8 mouse cellular contexts compared by ENCODE assay signal in genomic region chr1:95664321-95664825, GRCm38 (mm10). TPM values are rescaled to one million over a fixed set of nuclear protein-coding genes. Genes with fewer than 3 reads are reported as not detected.
A peak's percentile ranks its signal among the peaks of the same experiment; 100 is the strongest.
DNase-seq lines count a peak whose midpoint lies in the region; ATAC-seq and TF ChIP-seq lines count a peak whose summit lies in the region.

No protein-coding gene starts in this region.

- TF ChIP-seq POLR2A in CH12.LX (IDR thresholded peaks at IDR 0.05; ENCODE audit: low read depth, low read length): no peak

- H3K4me3 ChIP-seq in heart, embryonic 10.5 days: no peak overlapping the region
- peak overlapping the region in 2 of 3 experiments; percentile 75 to 79 for H3K4me3 ChIP-seq in CH12.LX (replicated peaks in 1 of 3; ENCODE audit: low read depth in 2 of 3, low read length in 2 of 3, poor library complexity in 1 of 3)
- H3K4me3 ChIP-seq in forebrain, embryonic 11.5 days (ENCODE audit: low read depth, low read length): peak overlapping the region; percentile 46; the same call in 1 of the 2 replicates
- H3K4me3 ChIP-seq in limb, embryonic 11.5 days (ENCODE audit: low read depth, low read length): no peak overlapping the region
- peak overlapping the region; percentile 65 for H3K4me3 ChIP-seq in neural tube, embryonic 14.5 days (ENCODE audit: low read depth, low read length)

- peak in 1 of 2 experiments; percentile 72; a peak in 2 of 4 replicates for TF ChIP-seq CTCF in CH12.LX (conservative IDR thresholded peaks at IDR 0.05 in 1 of 2, IDR thresholded peaks at IDR 0.05 in 1 of 2; ENCODE audit: low read depth in 2 of 2, low read length in 2 of 2)

- TF ChIP-seq RAD21 in CH12.LX (IDR thresholded peaks at IDR 0.05; ENCODE audit: low read depth, low read length): peak; percentile 82

- in situ Hi-C loops in CH12.LX (cut with MboI; ENCODE audit: low pct_ligation_motif_present, low pct_unique_long_range_greater_than_20kb, low sequenced_read_pairs): loop anchor here (10.0 kb wide), 1 partner anchor 270 kb away; no protein-coding TSS in a partner anchor

- peaks cover 14% of the 10 kb centered on the region; the same call in 1 of the 2 replicates for H3K4me1 ChIP-seq in heart, embryonic 10.5 days
- H3K4me1 ChIP-seq in CH12.LX (ENCODE audit: control insufficient read depth in 1 of 2, insufficient read depth in 2 of 2): peaks cover 0 to 18% of the 10 kb centered on the region in 2 experiments; a peak in 2 of 4 replicates
- no peaks in the 10 kb centered on the region; the same call in 1 of the 2 replicates for H3K4me1 ChIP-seq in forebrain, embryonic 11.5 days (replicated peaks; ENCODE audit: control insufficient read depth, insufficient read depth, low read length)
- H3K4me1 ChIP-seq in limb, embryonic 11.5 days (ENCODE audit: control insufficient read depth, insufficient read depth, low read length): no peaks in the 10 kb centered on the region
- 0 out of 2 replicates have a peak, but pooled peaks cover 8% of the 10 kb centered on the region for H3K4me1 ChIP-seq in neural tube, embryonic 14.5 days (ENCODE audit: control insufficient read depth, insufficient read depth, low read length)

- no peak for TF ChIP-seq EP300 in CH12.LX (IDR thresholded peaks at IDR 0.05; ENCODE audit: low read length)

- H3K79me2 ChIP-seq in CH12.LX (replicated peaks; ENCODE audit: control insufficient read depth, extremely low read depth, insufficient read depth, poor library complexity, severe bottlenecking): peaks cover 28% of the 10 kb centered on the region

- peak overlapping the region; percentile 91 for H3K4me2 ChIP-seq in CH12.LX (ENCODE audit: insufficient read depth, low read depth, poor library complexity, severe bottlenecking)
- H3K4me2 ChIP-seq in forebrain, embryonic 11.5 days (ENCODE audit: low read depth, low read length, severe bottlenecking): peak overlapping the region; percentile 76; the same call in 1 of the 2 replicates
- H3K4me2 ChIP-seq in limb, embryonic 11.5 days (ENCODE audit: low read depth, severe bottlenecking): no peak overlapping the region
- H3K4me2 ChIP-seq in neural tube, embryonic 14.5 days (ENCODE audit: low read depth, low read length): peak overlapping the region; percentile 79

- H3K9me3 ChIP-seq in heart, embryonic 10.5 days: no peaks in the 10 kb centered on the region
- no peaks in the 10 kb centered on the region for H3K9me3 ChIP-seq in CH12.LX (replicated peaks; ENCODE audit: low read length)
- no peaks in the 10 kb centered on the region for H3K9me3 ChIP-seq in forebrain, embryonic 11.5 days (ENCODE audit: control insufficient read depth, low read length)
- no peaks in the 10 kb centered on the region for H3K9me3 ChIP-seq in limb, embryonic 11.5 days (ENCODE audit: control insufficient read depth, low read length)
- H3K9me3 ChIP-seq in neural tube, embryonic 14.5 days (ENCODE audit: control insufficient read depth, low read length): no peaks in the 10 kb centered on the region

- no peak for ATAC-seq in forebrain, embryonic 11.5 days (replicated peaks; ENCODE audit: low FRiP score)
- ATAC-seq in limb, embryonic 11.5 days (ENCODE audit: insufficient number of reproducible peaks, low FRiP score, low TSS enrichment, low read depth): no peak
- no peak for ATAC-seq in neural tube, embryonic 14.5 days (ENCODE audit: low read depth)

- no peak overlapping the region for H3K27ac ChIP-seq in heart, embryonic 10.5 days
- H3K27ac ChIP-seq in CH12.LX (ENCODE audit: insufficient read depth, low read depth): peak overlapping the region; percentile 91
- no peak overlapping the region for H3K27ac ChIP-seq in forebrain, embryonic 11.5 days (ENCODE audit: low read depth, low read length)
- H3K27ac ChIP-seq in limb, embryonic 11.5 days (replicated peaks; ENCODE audit: low read depth, low read length): no peak overlapping the region
- peak overlapping the region; percentile 65; the same call in 1 of the 2 replicates for H3K27ac ChIP-seq in neural tube, embryonic 14.5 days (ENCODE audit: low read depth, low read length)

- dilution Hi-C loops in CH12.LX (cut with MboI; ENCODE audit: extremely low pct_ligation_motif_present, extremely low pct_unique_long_range_greater_than_20kb, low sequenced_read_pairs): no loop called here

- H3K36me3 ChIP-seq in heart, embryonic 10.5 days: no peaks in the 10 kb centered on the region
- H3K36me3 ChIP-seq in CH12.LX (replicated peaks in 1 of 2; ENCODE audit: control insufficient read depth in 1 of 2, insufficient read depth in 1 of 2, low read length in 1 of 2): no peaks in the 10 kb centered on the region
- no peaks in the 10 kb centered on the region for H3K36me3 ChIP-seq in forebrain, embryonic 11.5 days (ENCODE audit: control insufficient read depth, insufficient read depth, low read length)
- H3K36me3 ChIP-seq in limb, embryonic 11.5 days (ENCODE audit: control insufficient read depth, insufficient read depth, low read length): no peaks in the 10 kb centered on the region
- H3K36me3 ChIP-seq in neural tube, embryonic 14.5 days (ENCODE audit: control insufficient read depth, insufficient read depth, low read length): no peaks in the 10 kb centered on the region

- DNase-seq in heart, adult 8-10 months (ENCODE audit: low spot score): peak; percentile 6
- DNase-seq in heart, embryonic 10.5 days (ENCODE audit: low spot score): no peak
- peak; percentile 58 for DNase-seq in CH12.LX (ENCODE audit: extremely low read depth)
- DNase-seq in forebrain, embryonic 11.5 days (ENCODE audit: low spot score): peak; percentile 51
- DNase-seq in limb, embryonic 11.5 days (ENCODE audit: low spot score): peak; percentile 20
- DNase-seq in ovary, postnatal 36 days (ENCODE audit: low spot score): no peak
- DNase-seq in cerebellum, postnatal 25 days: no peak

- peaks cover 21% of the 10 kb centered on the region for H3K27me3 ChIP-seq in heart, embryonic 10.5 days (ENCODE audit: insufficient read depth, poor library complexity, severe bottlenecking)
- no peaks in the 10 kb centered on the region for H3K27me3 ChIP-seq in CH12.LX (replicated peaks)
- H3K27me3 ChIP-seq in forebrain, embryonic 11.5 days (ENCODE audit: control insufficient read depth, insufficient read depth, low read length): no peaks in the 10 kb centered on the region
- 0 out of 2 replicates have a peak, but pooled peaks cover 5% of the 10 kb centered on the region for H3K27me3 ChIP-seq in limb, embryonic 11.5 days (ENCODE audit: control insufficient read depth, insufficient read depth, low read length)
- no peaks in the 10 kb centered on the region for H3K27me3 ChIP-seq in neural tube, embryonic 14.5 days (ENCODE audit: control insufficient read depth, insufficient read depth, low read length)

- peak overlapping the region; percentile 65 for H3K9ac ChIP-seq in CH12.LX (ENCODE audit: insufficient read depth, low read depth)
- no peak overlapping the region for H3K9ac ChIP-seq in forebrain, embryonic 11.5 days (ENCODE audit: low read length)
- no peak overlapping the region for H3K9ac ChIP-seq in limb, embryonic 11.5 days (ENCODE audit: low read length)
- peak overlapping the region; percentile 79 for H3K9ac ChIP-seq in neural tube, embryonic 14.5 days (replicated peaks; ENCODE audit: low read depth, low read length)

- WGBS in heart, embryonic 10.5 days: 28% methylated on average over 4 of the region's 4 CpGs
- 23% methylated on average over 4 of the region's 4 CpGs for WGBS in forebrain, embryonic 11.5 days
- 25% methylated on average over 4 of the region's 4 CpGs for WGBS in limb, embryonic 11.5 days
- 19% methylated on average over 4 of the region's 4 CpGs for WGBS in neural tube, embryonic 14.5 days

TF ChIP-seq in CH12.LX, 34 proteins besides CTCF, POLR2A, EP300 and RAD21 (continues in another document):
- TF ChIP-seq E2F4 (IDR thresholded peaks at IDR 0.05; ENCODE audit: insufficient replicate concordance, low read depth, low read length) (no peak), CHD2 (IDR thresholded peaks at IDR 0.05; ENCODE audit: low read length) (no peak), JUND (conservative IDR thresholded peaks at IDR 0.05; ENCODE audit: low read depth, low read length) (peak; percentile 51), SMC3 (IDR thresholded peaks at IDR 0.05; ENCODE audit: low read depth, low read length) (peak; percentile 68), TCF12 (IDR thresholded peaks at IDR 0.05; ENCODE audit: low read depth, low read length) (peak; percentile 14; the same call in 1 of the 2 replicates), GABPA (IDR thresholded peaks at IDR 0.05; ENCODE audit: insufficient replicate concordance, low read depth, low read length) (no peak), JUN (IDR thresholded peaks at IDR 0.05; ENCODE audit: insufficient read depth, low read depth, low read length) (no peak; the same call in 1 of the 2 replicates), MXI1 (IDR thresholded peaks at IDR 0.05; ENCODE audit: low read depth, low read length) (peak; percentile 86), PAX5 (IDR thresholded peaks at IDR 0.05; ENCODE audit: low read length) (no peak), MAX (IDR thresholded peaks at IDR 0.05; ENCODE audit: low read length) (peak; percentile 68; the same call in 1 of the 2 replicates), NRF1 (IDR thresholded peaks at IDR 0.05; ENCODE audit: low read depth, low read length) (no peak), MYC (IDR thresholded peaks at IDR 0.05; ENCODE audit: low read depth, low read length) (peak; percentile 59; the same call in 1 of the 2 replicates), HCFC1 (IDR thresholded peaks at IDR 0.05; ENCODE audit: low read depth, low read length) (no peak), BHLHE40 (IDR thresholded peaks at IDR 0.05; ENCODE audit: low read depth, low read length) (0 out of 2 replicates have a peak, but pooled peaks have one; percentile 54), ZKSCAN1 (IDR thresholded peaks at IDR 0.05; ENCODE audit: borderline replicate concordance, low read depth, low read length) (no peak), KAT2A (IDR thresholded peaks at IDR 0.05; ENCODE audit: insufficient replicate concordance, low read length) (no peak), POLR2AphosphoS2 (IDR thresholded peaks at IDR 0.05; ENCODE audit: low read depth, low read length) (no peak), MEF2A (IDR thresholded peaks at IDR 0.05; ENCODE audit: borderline replicate concordance, low read depth, low read length) (no peak), TBP (conservative IDR thresholded peaks at IDR 0.05; ENCODE audit: low read depth, low read length) (no peak)

RNA-seq across cellular contexts. Expression of gene St8sia4, which starts 3.0 kb away (rescaled TPM):
- total RNA-seq in heart, adult 8-10 months (2022): 1 to 10 TPM; 5.4 to 7.6 (median 6.5) TPM
- 0.46 and 2.1 TPM in 2 replicates for polyA plus RNA-seq in heart, embryonic 10.5 days (2016; fragmentation: Nextera tagmentation; extraction: Ambion mirVana)
- total RNA-seq in CH12.LX (2012; rRNA removed): 13.6 and 19.7 TPM in 2 replicates
- 12.7 and 14.0 TPM in 2 replicates for total RNA-seq in CH12.LX (2014; rRNA removed)
- polyA plus RNA-seq in CH12.LX (2012; ENCODE audit: insufficient read length, low read depth): 1.9 and 2.3 TPM in 2 replicates
- 12.1 and 15.2 TPM in 2 replicates for polyA plus RNA-seq in forebrain, embryonic 11.5 days (2014; fragmentation: Nextera tagmentation; extraction: Ambion mirVana)
- 2.9 and 4.1 TPM in 2 replicates for polyA plus RNA-seq in limb, embryonic 11.5 days (2014; fragmentation: Nextera tagmentation; extraction: Ambion mirVana)
- polyA plus RNA-seq in neural tube, embryonic 14.5 days (2014; fragmentation: Nextera tagmentation; extraction: Ambion mirVana): 50.1 and 53.5 TPM in 2 replicates

Comparison
In these comparisons a context has a peak if more than half of its experiments do, and no peak if none do; other contexts are left out.
1. DNase-seq: peak in heart, adult 8-10 months (single experiment), CH12.LX (single experiment), forebrain, embryonic 11.5 days (single experiment) and limb, embryonic 11.5 days (single experiment); none in heart, embryonic 10.5 days (single experiment), ovary, postnatal 36 days (single experiment) and cerebellum, postnatal 25 days (0 of 2).
2. H3K27ac ChIP-seq: peak in CH12.LX (single experiment) and neural tube, embryonic 14.5 days (single experiment); none in heart, embryonic 10.5 days (single experiment), forebrain, embryonic 11.5 days (single experiment) and limb, embryonic 11.5 days (single experiment).
3. H3K4me3 ChIP-seq: peak in CH12.LX (2 of 3), forebrain, embryonic 11.5 days (single experiment) and neural tube, embryonic 14.5 days (single experiment); none in heart, embryonic 10.5 days (single experiment) and limb, embryonic 11.5 days (single experiment).
4. H3K9ac ChIP-seq: peak in CH12.LX (single experiment) and neural tube, embryonic 14.5 days (single experiment); none in forebrain, embryonic 11.5 days (single experiment) and limb, embryonic 11.5 days (single experiment).